Mouse (Mus musculus): ENCODE data around the gene Hoxc8. TPM values are rescaled to one million over a fixed set of nuclear protein-coding genes. Genes with fewer than 3 reads are reported as not detected.

The Hoxc8 gene
- 7.4 TPM for polyA plus RNA-seq (2014; fragmentation: Illumina TruSeq; extraction: RNeasy Lipid Tissue Mini Kit (QIAGEN cat#74804); ENCODE audit: low read depth, low replicate concordance)

DNA sequence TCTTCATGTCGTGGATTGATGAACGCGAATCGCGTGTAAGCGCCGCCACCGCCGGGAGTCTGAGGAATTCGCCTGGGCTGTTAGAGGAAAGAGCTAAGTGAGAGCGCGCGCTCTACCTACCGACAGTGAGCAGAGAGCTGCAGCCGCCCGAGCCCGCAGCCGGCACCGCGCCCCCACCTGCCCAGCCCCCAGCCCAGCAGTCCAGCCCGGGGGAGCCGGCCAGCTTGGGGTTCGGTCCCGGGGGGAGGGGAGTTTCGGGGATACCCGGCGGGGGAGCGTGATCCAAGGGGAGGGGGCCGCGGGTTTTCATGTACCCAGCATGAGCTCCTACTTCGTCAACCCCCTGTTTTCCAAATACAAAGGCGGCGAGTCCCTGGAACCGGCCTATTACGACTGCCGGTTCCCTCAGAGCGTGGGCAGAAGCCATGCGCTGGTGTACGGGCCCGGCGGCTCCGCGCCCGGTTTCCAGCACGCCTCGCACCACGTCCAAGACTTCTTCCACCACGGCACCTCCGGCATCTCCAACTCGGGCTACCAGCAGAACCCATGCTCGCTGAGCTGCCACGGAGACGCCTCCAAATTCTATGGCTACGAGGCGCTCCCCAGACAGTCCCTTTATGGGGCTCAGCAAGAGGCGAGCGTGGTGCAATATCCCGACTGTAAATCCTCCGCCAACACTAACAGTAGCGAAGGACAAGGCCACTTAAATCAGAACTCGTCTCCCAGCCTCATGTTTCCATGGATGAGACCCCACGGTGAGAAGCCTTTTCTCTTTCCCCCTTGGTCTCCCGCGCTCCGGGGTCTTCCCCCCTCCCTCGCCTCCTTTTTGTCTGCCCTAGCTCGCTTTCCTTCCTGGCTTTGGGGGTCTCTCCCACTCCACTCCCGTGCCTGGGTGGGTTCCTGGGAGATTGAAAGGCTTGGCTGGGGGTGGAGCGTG, at the start of gene Hoxc8:
Gene Hoxc8 (plus strand): TSS at position 147 of the 937 bp plus-strand sequence.

DNA sequence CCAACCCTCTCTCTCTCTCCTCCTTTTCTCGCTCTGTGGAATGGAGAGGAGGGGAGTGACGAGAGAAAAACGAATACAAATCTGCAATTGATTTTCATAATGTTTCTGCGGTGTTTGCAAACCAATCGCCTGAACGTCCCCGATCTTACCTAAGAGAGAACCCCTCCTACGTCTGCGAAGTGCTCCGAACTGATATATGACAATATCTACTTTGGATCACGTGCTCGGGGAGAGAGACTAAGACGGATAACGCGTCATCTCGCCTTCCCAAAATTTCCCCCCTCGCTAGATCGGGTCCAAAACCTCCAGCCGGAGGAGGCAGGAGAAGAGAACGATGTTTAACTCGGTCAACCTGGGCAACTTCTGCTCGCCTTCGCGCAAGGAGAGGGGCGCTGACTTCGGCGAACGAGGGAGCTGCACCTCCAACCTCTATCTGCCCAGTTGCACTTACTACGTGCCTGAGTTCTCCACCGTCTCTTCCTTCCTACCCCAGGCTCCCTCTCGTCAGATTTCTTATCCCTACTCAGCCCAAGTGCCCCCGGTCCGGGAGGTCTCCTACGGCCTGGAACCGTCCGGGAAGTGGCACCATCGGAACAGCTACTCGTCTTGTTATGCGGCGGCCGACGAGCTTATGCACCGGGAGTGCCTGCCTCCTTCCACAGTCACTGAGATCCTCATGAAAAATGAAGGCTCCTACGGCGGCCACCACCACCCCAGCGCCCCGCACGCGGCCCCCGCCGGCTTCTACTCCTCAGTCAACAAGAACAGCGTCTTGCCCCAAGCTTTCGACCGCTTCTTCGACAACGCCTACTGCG, 36.0 kb upstream of the Hoxc8 start, which contains the start of gene Hoxc11:
Gene Hoxc11 (plus strand): TSS at position 236 of the 815 bp plus-strand sequence.

DNA sequence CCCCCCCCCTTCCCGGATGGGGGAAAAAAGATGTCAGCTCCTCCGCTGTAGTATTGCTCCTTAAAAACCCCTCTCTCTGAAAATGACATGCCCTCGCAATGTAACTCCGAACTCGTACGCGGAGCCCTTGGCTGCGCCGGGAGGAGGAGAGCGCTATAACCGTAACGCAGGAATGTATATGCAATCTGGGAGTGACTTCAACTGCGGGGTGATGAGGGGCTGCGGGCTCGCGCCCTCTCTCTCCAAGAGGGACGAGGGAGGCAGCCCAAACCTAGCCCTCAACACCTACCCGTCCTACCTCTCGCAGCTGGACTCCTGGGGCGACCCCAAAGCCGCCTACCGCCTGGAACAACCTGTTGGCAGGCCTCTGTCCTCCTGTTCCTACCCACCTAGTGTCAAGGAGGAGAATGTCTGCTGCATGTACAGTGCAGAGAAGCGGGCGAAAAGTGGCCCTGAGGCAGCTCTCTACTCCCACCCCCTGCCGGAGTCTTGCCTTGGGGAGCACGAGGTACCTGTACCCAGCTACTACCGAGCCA, 23.6 kb upstream of the Hoxc8 start, which contains the start of gene Hoxc10:
Gene Hoxc10 (plus strand): TSS at position 21 of the 536 bp plus-strand sequence.

GRCm38 (mm10) chr15:102967312-102967510, 23.2 kb upstream of the Hoxc8 start, which contains the start of gene Hoxc5:
Hoxc5 (plus strand) TSS chr15:102967443.

DNA sequence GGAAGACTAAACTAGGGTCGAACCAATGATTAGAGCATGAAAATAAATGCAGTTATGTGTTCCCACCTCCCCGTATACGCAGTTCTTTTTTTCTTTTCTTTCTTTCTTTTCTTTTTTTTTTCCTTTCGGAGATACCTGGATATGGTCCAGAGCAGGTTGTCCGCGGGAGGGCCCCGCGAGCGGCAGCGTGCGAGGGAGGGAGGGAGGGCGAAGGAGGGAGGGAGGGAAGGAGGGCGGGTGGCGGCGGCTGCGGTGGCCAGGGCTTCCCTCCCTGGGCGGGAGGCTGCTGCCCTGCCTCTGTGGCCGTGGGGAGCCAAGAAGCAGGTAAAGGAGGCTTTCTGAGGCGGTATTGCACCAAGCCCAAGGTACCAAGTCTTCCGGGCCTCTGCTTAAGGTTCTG, 14.2 kb upstream of the Hoxc8 start, which contains the start of gene Hoxc9:
Gene Hoxc9 (plus strand): TSS at position 269 of the 400 bp plus-strand sequence.

DNA sequence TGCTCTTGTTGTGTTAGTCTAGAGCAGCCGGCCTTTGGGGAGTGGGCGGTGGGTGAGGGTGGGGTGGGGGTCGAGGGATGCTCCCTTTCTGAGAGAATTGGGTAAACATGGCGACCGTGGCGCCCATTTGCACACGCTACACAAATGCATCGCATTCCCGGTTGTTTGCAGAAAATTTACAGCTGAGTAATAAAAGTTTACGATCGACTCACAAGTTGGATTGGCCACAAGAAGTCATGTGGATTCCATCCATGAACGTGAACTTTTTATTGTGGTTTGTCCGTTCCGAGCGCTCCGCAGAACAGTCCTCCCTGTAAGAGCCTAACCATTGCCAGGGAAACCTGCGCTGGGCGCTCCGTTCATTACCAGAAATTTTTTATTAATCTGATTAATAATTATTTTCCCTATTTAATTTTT, 7.5 kb downstream of the Hoxc8 start, which contains the start of gene Hoxc6:
Gene Hoxc6 (plus strand): TSS at position 319 of the 417 bp plus-strand sequence.

DNA sequence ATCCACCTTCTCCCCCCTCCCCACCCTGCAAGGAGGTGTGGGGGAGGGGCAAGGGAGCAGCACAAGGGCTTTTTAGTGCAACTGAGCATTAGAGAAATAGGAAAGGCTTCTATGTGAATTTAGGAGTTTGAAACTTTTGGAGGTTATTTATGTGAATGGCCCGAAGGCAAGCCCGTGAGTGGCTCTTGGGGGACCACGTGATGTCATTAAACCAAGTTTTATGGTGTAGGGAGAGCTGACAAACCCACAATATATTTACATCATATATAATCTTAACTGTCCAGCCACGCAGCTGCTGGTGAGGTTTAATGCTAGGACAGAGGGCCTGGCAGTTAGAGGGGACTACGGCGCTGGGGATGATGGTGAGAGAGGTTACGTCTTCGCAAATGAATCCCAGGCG, 28.2 kb downstream of the Hoxc8 start, which contains the start of gene Hoxc4:
Gene Hoxc4 (plus strand): TSS at position 299 of the 400 bp plus-strand sequence.

Other genes with a start within 250 kb of the Hoxc8 start
- gene Hoxc13, start 69.5 kb upstream of the Hoxc8 start, polyA plus RNA-seq (2014; fragmentation: Illumina TruSeq; extraction: RNeasy Lipid Tissue Mini Kit (QIAGEN cat#74804); ENCODE audit: low read depth, low replicate concordance) = not detected
- not detected for gene Hoxc12, start 53.9 kb upstream of the Hoxc8 start, polyA plus RNA-seq (2014; fragmentation: Illumina TruSeq; extraction: RNeasy Lipid Tissue Mini Kit (QIAGEN cat#74804); ENCODE audit: low read depth, low replicate concordance)
- not detected for gene Hoxc11, start 36.2 kb upstream of the Hoxc8 start, polyA plus RNA-seq (2014; fragmentation: Illumina TruSeq; extraction: RNeasy Lipid Tissue Mini Kit (QIAGEN cat#74804); ENCODE audit: low read depth, low replicate concordance)
- gene Hoxc10, start 23.8 kb upstream of the Hoxc8 start, polyA plus RNA-seq (2014; fragmentation: Illumina TruSeq; extraction: RNeasy Lipid Tissue Mini Kit (QIAGEN cat#74804); ENCODE audit: low read depth, low replicate concordance) = 32.6 TPM
- 1.3 TPM for gene Hoxc5, start 23.2 kb upstream of the Hoxc8 start, polyA plus RNA-seq (2014; fragmentation: Illumina TruSeq; extraction: RNeasy Lipid Tissue Mini Kit (QIAGEN cat#74804); ENCODE audit: low read depth, low replicate concordance)
- gene Hoxc9, start 14.2 kb upstream of the Hoxc8 start, polyA plus RNA-seq (2014; fragmentation: Illumina TruSeq; extraction: RNeasy Lipid Tissue Mini Kit (QIAGEN cat#74804); ENCODE audit: low read depth, low replicate concordance) = 2.9 TPM
- gene Hoxc6, start 7.7 kb downstream of the Hoxc8 start, polyA plus RNA-seq (2014; fragmentation: Illumina TruSeq; extraction: RNeasy Lipid Tissue Mini Kit (QIAGEN cat#74804); ENCODE audit: low read depth, low replicate concordance) = 17.0 TPM
- 2.9 TPM for gene Hoxc4, start 28.3 kb downstream of the Hoxc8 start, polyA plus RNA-seq (2014; fragmentation: Illumina TruSeq; extraction: RNeasy Lipid Tissue Mini Kit (QIAGEN cat#74804); ENCODE audit: low read depth, low replicate concordance)
- gene Smug1, start 176.5 kb downstream of the Hoxc8 start, polyA plus RNA-seq (2014; fragmentation: Illumina TruSeq; extraction: RNeasy Lipid Tissue Mini Kit (QIAGEN cat#74804); ENCODE audit: low read depth, low replicate concordance) = 12.2 TPM
- 113 TPM for gene Cbx5, start 249.2 kb downstream of the Hoxc8 start, polyA plus RNA-seq (2014; fragmentation: Illumina TruSeq; extraction: RNeasy Lipid Tissue Mini Kit (QIAGEN cat#74804); ENCODE audit: low read depth, low replicate concordance)
- 258 TPM for gene Hnrnpa1, start 249.8 kb downstream of the Hoxc8 start, polyA plus RNA-seq (2014; fragmentation: Illumina TruSeq; extraction: RNeasy Lipid Tissue Mini Kit (QIAGEN cat#74804); ENCODE audit: low read depth, low replicate concordance)